Mouse (Mus musculus) olfactory bulb, adult 2 months (tissue): ENCODE data around the gene Gabrb1.

ENCODE experiments used
- CTCF ChIP-seq: fragments of 200-500 bp; IDR thresholded peaks from 2 replicates; pipeline ENCODE4 v1.5.1; 2012; ENCODE audit warnings: low read depth, mild to moderate bottlenecking, low read length, moderate library complexity; ENCODE audit not compliant: insufficient read depth
- POLR2A ChIP-seq: fragments of 200-500 bp; IDR thresholded peaks from 2 replicates; pipeline ENCODE4 v1.6.1; 2012; ENCODE audit warnings: mild to moderate bottlenecking, low read depth, low read length, moderate library complexity; ENCODE audit not compliant: insufficient read depth

GRCm38 (mm10) chr5:72159537-72159936 is 501.6 kb downstream of the Gabrb1 start:
- TF ChIP-seq POLR2A (no peak), CTCF (no peak)
